Mouse (Mus musculus) kidney, adult 2 months (tissue): ENCODE data around the gene Dusp1. TPM values are rescaled to one million over a fixed set of nuclear protein-coding genes. Genes with fewer than 3 reads are reported as not detected.

ENCODE experiments used
- DNase-seq: peaks from one replicate; pipeline ENCODE4 v3.0.0; 2021
- H3K27ac ChIP-seq: fragments of 200-500 bp; 2 replicates; pipeline ENCODE4 v1.5.1; 2012; ENCODE audit warnings: low read depth, low read length, control low read depth, inconsistent platforms; ENCODE audit not compliant: insufficient read depth
- H3K27me3 ChIP-seq: fragments of 200-500 bp; replicated peaks from 2 replicates; pipeline ENCODE4 v1.6.1; 2012; ENCODE audit warnings: mild to moderate bottlenecking, moderate library complexity, low read length, inconsistent platforms; ENCODE audit not compliant: control insufficient read depth, insufficient read depth
- H3K36me3 ChIP-seq: fragments of 200-500 bp; 2 replicates; pipeline ENCODE4 v1.6.1; 2012; ENCODE audit warnings: mild to moderate bottlenecking, moderate library complexity, low read length, inconsistent platforms; ENCODE audit not compliant: control insufficient read depth, insufficient read depth
- H3K4me1 ChIP-seq: fragments of 200-500 bp; 2 replicates; pipeline ENCODE4 v1.6.1; 2011; ENCODE audit warnings: low read length; ENCODE audit not compliant: control insufficient read depth, insufficient read depth
- H3K4me3 ChIP-seq: fragments of 200-500 bp; 2 replicates; pipeline ENCODE4 v1.5.1; 2011; ENCODE audit warnings: mild to moderate bottlenecking, low read depth, low read length, control low read depth; ENCODE audit not compliant: insufficient read depth
- CTCF ChIP-seq: fragments of 200-500 bp; conservative IDR thresholded peaks from 2 replicates; pipeline ENCODE4 v1.5.1; 2011; ENCODE audit warnings: low read depth, mild to moderate bottlenecking, control low read depth, low read length, moderate library complexity, mixed read lengths; ENCODE audit not compliant: insufficient read depth, insufficient read length
- POLR2A ChIP-seq: fragments of 200-500 bp; IDR thresholded peaks from one replicate; pipeline ENCODE4 v1.6.1; 2011; ENCODE audit warnings: low read depth, low read length, control low read depth
- WGBS: fragments of 180-500 bp; shearing (Covaris S2); methylation state at CpG from one replicate; pipeline ENCODE4 v1.1.7; 2018; 5-methylcytosine and 5-hydroxymethylcytosine counted together
- polyA plus RNA-seq: library from polyadenylated mRNA; depleted of rRNA; stranded (reverse); fragments of >200 nt; gene quantifications from 2 replicates; pipeline ENCODE4 v1.2.3, GENCODE M21; 2012

The Dusp1 gene
- polyA plus RNA-seq, 1 experiment = 52.4 TPM

GRCm38 (mm10) chr17:26584558-26585136 is 22.7 kb upstream of the Dusp1 start:
- 12% methylated on average over 15 of the region's 15 CpGs for WGBS
- no peak overlapping the region for H3K4me3 ChIP-seq
- H3K27ac ChIP-seq = peak overlapping the region; percentile 90
- peaks cover 40% of the 10 kb centered on the region for H3K4me1 ChIP-seq
- H3K27me3 ChIP-seq = no peaks in the 10 kb centered on the region
- H3K36me3 ChIP-seq = no peaks in the 10 kb centered on the region
- TF ChIP-seq POLR2A = no peak
- peak; percentile 93 for DNase-seq

DNA sequence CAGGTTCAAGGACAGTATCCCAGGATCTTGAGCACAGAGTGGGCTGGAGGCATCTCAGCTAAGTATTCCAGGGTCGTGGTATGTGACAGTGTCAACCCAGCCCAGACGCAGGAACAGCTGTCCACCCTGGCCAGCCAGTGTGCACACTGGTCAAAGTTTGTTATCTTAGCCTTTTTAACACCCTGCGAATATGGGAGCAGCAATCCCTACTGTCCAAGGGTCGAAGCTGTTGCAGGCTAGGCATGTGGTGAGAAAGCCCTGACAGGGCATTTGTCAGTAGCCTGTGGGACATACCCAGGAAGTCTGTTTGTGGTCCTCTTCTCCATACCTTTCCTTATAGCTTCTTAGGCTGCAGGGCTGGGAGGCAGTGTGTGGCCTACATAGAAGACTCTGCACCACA is 22.1 kb upstream of the Dusp1 start:
- Histone ChIP-seq H3K4me3 (no peak overlapping the region), H3K4me1 (peaks cover 40% of the 10 kb centered on the region), H3K27ac (peak overlapping the region; percentile 90), H3K27me3 (no peaks in the 10 kb centered on the region), H3K36me3 (no peaks in the 10 kb centered on the region)
- DNase-seq = peak; percentile 87
- WGBS = 18% methylated on average over 4 of the region's 4 CpGs
- no peak for TF ChIP-seq CTCF

DNA sequence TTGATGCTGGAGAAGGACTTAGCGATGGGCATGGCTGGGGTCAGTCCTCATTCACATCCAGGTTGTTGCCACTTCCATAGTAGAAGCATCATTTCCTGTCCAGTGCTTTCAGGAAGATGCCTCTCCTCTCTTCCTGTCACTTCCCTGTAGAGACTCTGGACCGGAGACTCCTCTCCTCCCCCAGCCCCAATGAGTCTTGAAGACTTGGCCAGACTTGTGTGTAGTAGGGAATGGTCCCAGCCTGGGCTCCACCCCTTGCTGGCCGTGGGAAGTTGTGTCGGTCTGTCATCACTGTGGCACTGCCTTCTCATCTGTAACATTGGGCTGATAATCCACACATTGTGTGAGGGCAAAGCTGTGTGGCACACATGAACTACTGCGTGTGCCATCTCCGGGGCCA is 21.7 kb upstream of the Dusp1 start:
- Histone ChIP-seq H3K4me3 (no peak overlapping the region), H3K4me1 (peaks cover 40% of the 10 kb centered on the region), H3K36me3 (no peaks in the 10 kb centered on the region), H3K27me3 (no peaks in the 10 kb centered on the region), H3K27ac (peak overlapping the region; percentile 90)
- peak; percentile 52 for DNase-seq
- 69% methylated on average over 6 of the region's 6 CpGs for WGBS
- TF ChIP-seq POLR2A = no peak
- no peak for TF ChIP-seq CTCF

GRCm38 (mm10) chr17:26583056-26583455 is 21.1 kb upstream of the Dusp1 start:
- H3K4me1 ChIP-seq = peaks cover 40% of the 10 kb centered on the region
- peak overlapping the region; percentile 90 for H3K27ac ChIP-seq
- TF ChIP-seq CTCF (no peak), POLR2A (no peak)
- no peaks in the 10 kb centered on the region for H3K36me3 ChIP-seq
- DNase-seq = no peak
- no peak overlapping the region for H3K4me3 ChIP-seq
- WGBS = 92% methylated on average over 9 of the region's 9 CpGs
- H3K27me3 ChIP-seq = no peaks in the 10 kb centered on the region

DNA sequence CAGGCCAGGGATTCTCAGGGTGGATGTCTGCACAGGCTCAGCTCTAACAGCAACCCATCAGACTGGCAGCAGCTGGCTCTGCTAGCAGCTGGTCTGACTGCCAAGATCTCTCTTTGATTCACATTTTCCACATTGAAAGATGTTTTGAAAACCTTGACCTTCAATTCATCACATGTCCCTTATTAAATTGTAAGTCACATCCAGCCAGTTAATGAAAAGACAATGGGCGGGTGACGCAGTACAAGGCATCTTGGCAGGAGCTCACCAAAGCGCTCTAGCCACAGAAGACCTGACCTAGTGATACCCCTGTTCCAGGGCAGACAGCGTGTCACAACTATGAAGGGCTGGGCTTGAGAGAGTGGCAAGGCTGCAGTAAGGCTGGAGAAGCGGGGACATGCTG is 20.4 kb upstream of the Dusp1 start:
- 40% methylated on average over 5 of the region's 5 CpGs for WGBS
- Histone ChIP-seq H3K4me3 (no peak overlapping the region), H3K27me3 (no peaks in the 10 kb centered on the region), H3K27ac (peak overlapping the region; percentile 51), H3K4me1 (peaks cover 46% of the 10 kb centered on the region), H3K36me3 (no peaks in the 10 kb centered on the region)
- TF ChIP-seq POLR2A (no peak), CTCF (no peak)
- peak; percentile 92 for DNase-seq

GRCm38 (mm10) chr17:26580873-26581401 is 19.0 kb upstream of the Dusp1 start:
- H3K4me3 ChIP-seq = no peak overlapping the region
- 95% methylated on average over 3 of the region's 3 CpGs for WGBS
- no peak for TF ChIP-seq CTCF
- TF ChIP-seq POLR2A = no peak
- no peak overlapping the region for H3K27ac ChIP-seq
- peaks cover 55% of the 10 kb centered on the region for H3K4me1 ChIP-seq
- H3K27me3 ChIP-seq = no peaks in the 10 kb centered on the region
- no peaks in the 10 kb centered on the region for H3K36me3 ChIP-seq
- no peak for DNase-seq

DNA sequence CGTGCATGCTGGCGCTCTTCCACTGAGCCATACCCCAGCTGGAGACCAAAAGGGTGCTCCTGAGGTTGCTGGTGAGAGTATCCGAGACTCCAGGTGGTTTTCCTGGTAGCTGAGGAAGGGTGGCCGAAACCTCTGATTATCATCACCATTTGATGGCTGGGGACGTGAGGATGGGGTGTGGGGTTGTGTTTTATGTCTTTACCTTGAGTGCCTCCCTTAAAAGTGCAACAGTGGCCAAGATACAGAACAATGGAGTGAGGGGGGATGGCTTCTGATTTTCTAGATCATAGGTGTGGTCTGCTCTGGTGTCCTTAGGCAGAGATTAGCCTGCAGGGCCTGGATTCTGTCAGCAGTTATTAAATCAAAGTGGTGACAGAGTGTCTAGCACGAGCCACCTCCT is 17.5 kb upstream of the Dusp1 start:
- no peak for TF ChIP-seq CTCF
- TF ChIP-seq POLR2A = no peak
- 86% methylated on average over 6 of the region's 6 CpGs for WGBS
- H3K27ac ChIP-seq = no peak overlapping the region
- H3K4me3 ChIP-seq = no peak overlapping the region
- no peak for DNase-seq
- H3K27me3 ChIP-seq = no peaks in the 10 kb centered on the region
- peaks cover 45% of the 10 kb centered on the region for H3K4me1 ChIP-seq
- no peaks in the 10 kb centered on the region for H3K36me3 ChIP-seq
